8 mouse cellular contexts compared by ENCODE assay signal in the genomic region with DNA sequence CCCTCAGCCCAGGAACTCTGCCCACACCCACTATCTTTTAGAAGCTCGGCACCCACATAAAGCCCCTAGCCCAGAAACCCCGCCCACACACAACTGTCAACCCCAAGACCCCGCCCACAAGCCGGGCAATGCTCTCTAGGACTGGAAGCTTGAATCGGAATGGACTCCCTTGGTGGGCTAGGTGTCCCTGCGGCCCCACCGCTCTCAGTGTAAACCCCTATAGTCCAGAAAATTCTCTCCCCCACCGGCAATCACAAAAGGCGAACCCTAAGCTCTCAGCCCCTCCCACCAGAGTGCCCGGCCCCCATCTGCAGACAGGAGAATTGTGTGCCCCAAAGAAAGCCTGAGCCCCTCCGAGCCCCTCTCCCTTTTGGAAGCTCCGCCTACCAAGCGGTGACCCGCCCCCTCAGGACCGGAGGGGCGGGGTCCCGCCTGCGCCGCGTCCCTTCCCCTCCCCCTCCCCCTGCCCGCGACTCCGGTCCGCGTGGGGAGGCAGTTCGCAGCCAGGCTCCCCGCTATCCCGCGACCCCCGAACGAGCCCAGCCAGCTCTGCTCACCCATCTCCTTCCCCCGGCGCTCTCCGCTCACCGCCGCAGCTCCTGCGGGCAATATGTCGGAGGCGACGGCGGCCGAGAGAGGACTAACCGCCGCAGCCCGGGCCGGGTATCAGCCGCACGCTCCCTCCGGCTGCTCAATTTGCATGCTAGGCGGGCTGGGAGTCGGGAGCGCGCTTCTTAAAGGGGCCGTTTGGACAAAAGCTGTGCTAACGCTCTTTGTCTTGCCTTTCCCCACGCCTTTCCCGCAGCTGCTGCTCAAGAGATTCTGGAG. TPM values are rescaled to one million over a fixed set of nuclear protein-coding genes. Genes with fewer than 3 reads are reported as not detected.
A peak's percentile ranks its signal among the peaks of the same experiment; 100 is the strongest.
DNase-seq lines count a peak whose midpoint lies in the region; ATAC-seq and TF ChIP-seq lines count a peak whose summit lies in the region.

TSS of gene Tmem39b (minus strand) at position 681 of the 828 bp plus-strand sequence.

- no peaks in the 10 kb centered on the region for H3K27me3 ChIP-seq in forebrain, embryonic 10.5 days (ENCODE audit: poor library complexity, severe bottlenecking)
- no peaks in the 10 kb centered on the region for H3K27me3 ChIP-seq in heart, embryonic 15.5 days
- H3K27me3 ChIP-seq in liver, embryonic 14.5 days (ENCODE audit: control insufficient read depth, insufficient read depth, low read length): no peaks in the 10 kb centered on the region
- H3K27me3 ChIP-seq in neural tube, embryonic 11.5 days (ENCODE audit: control insufficient read depth, insufficient read depth, low read length): no peaks in the 10 kb centered on the region
- no peaks in the 10 kb centered on the region for H3K27me3 ChIP-seq in stomach, postnatal 0 days (ENCODE audit: control insufficient read depth, insufficient read depth, low read length)

- peak; percentile 83 for ATAC-seq in CD4-positive, CD25-positive, alpha-beta regulatory T cell, adult 4 months
- peak; percentile 82 for ATAC-seq in heart, embryonic 15.5 days (replicated peaks; ENCODE audit: insufficient number of reproducible peaks, insufficient read depth, low FRiP score, low read depth)
- ATAC-seq in liver, embryonic 14.5 days (ENCODE audit: insufficient read depth): peak; percentile 89
- ATAC-seq in neural tube, embryonic 11.5 days (ENCODE audit: insufficient read depth, low FRiP score, low TSS enrichment): peak; percentile 84
- ATAC-seq in stomach, postnatal 0 days (ENCODE audit: low FRiP score, low TSS enrichment): peak; percentile 86

- H3K9ac ChIP-seq in heart, embryonic 15.5 days: peak within 1 kb of the TSS; percentile 66
- peak within 1 kb of the TSS; percentile 76 for H3K9ac ChIP-seq in liver, embryonic 14.5 days (replicated peaks)
- H3K9ac ChIP-seq in neural tube, embryonic 11.5 days (ENCODE audit: low read length): peak within 1 kb of the TSS; percentile 82
- H3K9ac ChIP-seq in stomach, postnatal 0 days (ENCODE audit: low read length): peak within 1 kb of the TSS; percentile 76

- under 1% methylated on average over 57 of the region's 57 CpGs for WGBS in forebrain, embryonic 10.5 days
- WGBS in heart, embryonic 15.5 days: under 1% methylated on average over 57 of the region's 57 CpGs
- 1% methylated on average over 56 of the region's 57 CpGs for WGBS in liver, embryonic 14.5 days (ENCODE audit: insufficient replicate concordance)
- under 1% methylated on average over 52 of the region's 57 CpGs for WGBS in neural tube, embryonic 11.5 days
- under 1% methylated on average over 55 of the region's 57 CpGs for WGBS in stomach, postnatal 0 days

- peak within 1 kb of the TSS; percentile 79 for H3K4me3 ChIP-seq in forebrain, embryonic 10.5 days
- H3K4me3 ChIP-seq in heart, embryonic 15.5 days: peak within 1 kb of the TSS; percentile 74
- H3K4me3 ChIP-seq in liver, embryonic 14.5 days (ENCODE audit: insufficient read depth in 1 of 2, low read depth in 2 of 2, low read length in 2 of 2): peak within 1 kb of the TSS; percentile 70 to 90
- H3K4me3 ChIP-seq in neural tube, embryonic 11.5 days (ENCODE audit: low read depth, low read length): peak within 1 kb of the TSS; percentile 59
- peak within 1 kb of the TSS; percentile 78 for H3K4me3 ChIP-seq in stomach, postnatal 0 days (ENCODE audit: low read depth, low read length)

- peak within 1 kb of the TSS; percentile 83 for H3K4me2 ChIP-seq in heart, embryonic 15.5 days
- peak within 1 kb of the TSS; percentile 69 for H3K4me2 ChIP-seq in liver, embryonic 14.5 days (ENCODE audit: low read depth)
- H3K4me2 ChIP-seq in neural tube, embryonic 11.5 days (ENCODE audit: low read depth): peak within 1 kb of the TSS; percentile 55
- peak within 1 kb of the TSS; percentile 74 for H3K4me2 ChIP-seq in stomach, postnatal 0 days (replicated peaks; ENCODE audit: low read depth)

- peaks cover 37% of the 10 kb centered on the region for H3K36me3 ChIP-seq in forebrain, embryonic 10.5 days (replicated peaks)
- H3K36me3 ChIP-seq in heart, embryonic 15.5 days: peaks cover 18% of the 10 kb centered on the region; the same call in 1 of the 2 replicates
- no peaks in the 10 kb centered on the region for H3K36me3 ChIP-seq in liver, embryonic 14.5 days (replicated peaks; ENCODE audit: control insufficient read depth, insufficient read depth, low read depth)
- peaks cover 10% of the 10 kb centered on the region for H3K36me3 ChIP-seq in neural tube, embryonic 11.5 days (ENCODE audit: control insufficient read depth, insufficient read depth, low read length)
- H3K36me3 ChIP-seq in stomach, postnatal 0 days (ENCODE audit: control insufficient read depth, insufficient read depth, low read length): no peaks in the 10 kb centered on the region; the same call in 1 of the 2 replicates

- peak; percentile 57 for DNase-seq in c-Kit-negative CD71-positive TER-119-positive erythroid progenitor cells, embryonic 14.5 days (ENCODE audit: low read depth, low spot score)
- peak; percentile 96 for DNase-seq in forebrain, embryonic 10.5 days (ENCODE audit: extremely low spot score, low spot score)
- DNase-seq in kidney, postnatal 25 days: peak; percentile 93 to 97
- DNase-seq in liver, embryonic 14.5 days (ENCODE audit: low read depth in 3 of 3, low spot score in 3 of 3): peak; percentile 76 to 79 (median 77)
- peak; percentile 94 for DNase-seq in neural tube, embryonic 11.5 days (ENCODE audit: low spot score)
- peak; percentile 93 for DNase-seq in stomach, postnatal 0 days (ENCODE audit: low spot score)

- TF ChIP-seq EP300 in liver, embryonic 14.5 days (IDR thresholded peaks at IDR 0.05; ENCODE audit: low read depth): no peak
- TF ChIP-seq EP300 in stomach, postnatal 0 days (optimal IDR thresholded peaks at IDR 0.05): no peak

- no peak for TF ChIP-seq CTCF in liver, embryonic 14.5 days (IDR thresholded peaks at IDR 0.05; ENCODE audit: low read depth)
- no peak for TF ChIP-seq CTCF in stomach, postnatal 0 days (IDR thresholded peaks at IDR 0.05; ENCODE audit: low read depth)

- H3K27ac ChIP-seq in forebrain, embryonic 10.5 days: peak within 1 kb of the TSS; percentile 98
- peak within 1 kb of the TSS; percentile 82 for H3K27ac ChIP-seq in heart, embryonic 15.5 days
- no peak within 1 kb of the TSS; the same call in none of the 2 replicates for H3K27ac ChIP-seq in liver, embryonic 14.5 days
- peak within 1 kb of the TSS; percentile 93 for H3K27ac ChIP-seq in neural tube, embryonic 11.5 days (ENCODE audit: low read depth, low read length)
- H3K27ac ChIP-seq in stomach, postnatal 0 days (replicated peaks): peak within 1 kb of the TSS; percentile 75

- peaks cover 23% of the 10 kb centered on the region for H3K4me1 ChIP-seq in forebrain, embryonic 10.5 days
- peaks cover 21% of the 10 kb centered on the region for H3K4me1 ChIP-seq in heart, embryonic 15.5 days (replicated peaks)
- peaks cover 5 to 7% of the 10 kb centered on the region in 2 experiments; a peak in 3 of 4 replicates for H3K4me1 ChIP-seq in liver, embryonic 14.5 days (replicated peaks; ENCODE audit: control insufficient read depth in 2 of 2, insufficient read depth in 2 of 2, low read length in 1 of 2)
- H3K4me1 ChIP-seq in neural tube, embryonic 11.5 days (ENCODE audit: control insufficient read depth, insufficient read depth, low read length): peaks cover 5% of the 10 kb centered on the region; the same call in 1 of the 2 replicates
- H3K4me1 ChIP-seq in stomach, postnatal 0 days (replicated peaks; ENCODE audit: control insufficient read depth, insufficient read depth): no peaks in the 10 kb centered on the region; the same call in 1 of the 2 replicates

- H3K9me3 ChIP-seq in forebrain, embryonic 10.5 days: no peaks in the 10 kb centered on the region
- no peaks in the 10 kb centered on the region for H3K9me3 ChIP-seq in heart, embryonic 15.5 days (replicated peaks)
- H3K9me3 ChIP-seq in liver, embryonic 14.5 days (ENCODE audit: control insufficient read depth, low read length): no peaks in the 10 kb centered on the region
- H3K9me3 ChIP-seq in neural tube, embryonic 11.5 days (ENCODE audit: control insufficient read depth, low read length): no peaks in the 10 kb centered on the region
- H3K9me3 ChIP-seq in stomach, postnatal 0 days (ENCODE audit: control insufficient read depth, low read length): no peaks in the 10 kb centered on the region

RNA-seq across cellular contexts. Expression of gene Tmem39b, which starts in this region (rescaled TPM):
- 10 to 100 TPM in 1 of 2 experiments, 1 to 10 TPM in 1; 8.1 to 16.8 TPM for polyA plus RNA-seq in CD4-positive, CD25-positive, alpha-beta regulatory T cell, adult 4 months (2017; shearing (Covaris generic))
- 15.7 and 20.0 TPM in 2 replicates for polyA plus RNA-seq in forebrain, embryonic 10.5 days (2016; fragmentation: Nextera tagmentation; extraction: Ambion mirVana)
- polyA plus RNA-seq in heart, embryonic 15.5 days (2015; fragmentation: Nextera tagmentation; extraction: Ambion mirVana): 6.1 and 7.4 TPM in 2 replicates
- polyA plus RNA-seq in liver, embryonic 14.5 days (2012; rRNA removed): 9.3 and 11.3 TPM in 2 replicates
- 5.5 and 6.0 TPM in 2 replicates for polyA plus RNA-seq in liver, embryonic 14.5 days (2014; fragmentation: Nextera tagmentation; extraction: Ambion mirVana)
- 32.4 and 34.1 TPM in 2 replicates for polyA plus RNA-seq in neural tube, embryonic 11.5 days (2014; fragmentation: Nextera tagmentation; extraction: Ambion mirVana)
- 4.5 and 5.4 TPM in 2 replicates for polyA plus RNA-seq in stomach, postnatal 0 days (2015; fragmentation: Nextera tagmentation; extraction: Ambion mirVana)
